Mouse (Mus musculus): ENCODE measurements around the gene Rhot2.

Gene Rhot2

GRCm38 (mm10) chr17:25794197-25794596 lies 50.5 kb downstream of the Rhot2 start:
- no peak for DNase-seq

GRCm38 (mm10) chr17:25792615-25793014 lies 52.0 kb downstream of the Rhot2 start, which contains the start of gene Fam173a:
Fam173a (minus strand) TSS chr17:25792901.
- DNase-seq = peak; percentile 75

- peak; percentile 83 for DNase-seq
Measured at GRCm38 (mm10) chr17:25791843-25792527, 52.7 kb downstream of the Rhot2 start.

- no peak for DNase-seq
Measured at GRCm38 (mm10) chr17:25791320-25791842, 53.3 kb downstream of the Rhot2 start.

Data from right cerebral cortex, postnatal 14 days (tissue).